Mouse (Mus musculus) bone marrow, adult 2 months (tissue): Measurements from ENCODE around the gene Mia2. TPM values are rescaled to one million over a fixed set of nuclear protein-coding genes. Genes with fewer than 3 reads are reported as not detected.

ENCODE experiments used
- H3K27ac ChIP-seq: fragments of 200-500 bp; 2 replicates; pipeline ENCODE4 v1.5.1; 2012; ENCODE audit warnings: low read depth, mild to moderate bottlenecking, control low read depth, inconsistent platforms, low read length; ENCODE audit not compliant: control insufficient read depth, poor library complexity, insufficient read depth
- H3K4me1 ChIP-seq: fragments of 200-500 bp; 2 replicates; pipeline ENCODE4 v1.6.1; 2011; ENCODE audit warnings: low read length; ENCODE audit not compliant: control insufficient read depth, insufficient read depth
- H3K4me3 ChIP-seq: fragments of 200-500 bp; replicated peaks from 2 replicates; pipeline ENCODE3; 2011; ENCODE audit warnings: mild to moderate bottlenecking, low read depth, low read length, control low read depth; ENCODE audit not compliant: control insufficient read depth
- CTCF ChIP-seq: fragments of 200-500 bp; IDR thresholded peaks from 2 replicates; pipeline ENCODE4 v1.5.1; 2011; ENCODE audit warnings: low read length, control low read depth; ENCODE audit not compliant: control insufficient read depth, insufficient read depth
- POLR2A ChIP-seq: fragments of 200-500 bp; IDR thresholded peaks from 2 replicates; pipeline ENCODE4 v1.6.1; 2011; ENCODE audit warnings: low read depth, mild to moderate bottlenecking, control low read depth, low read length, borderline replicate concordance; ENCODE audit not compliant: control insufficient read depth
- WGBS: fragments of 180-500 bp; shearing (Covaris S2); methylation state at CpG from one replicate; pipeline ENCODE4 v1.1.7; 2018; 5-methylcytosine and 5-hydroxymethylcytosine counted together
- polyA plus RNA-seq: library from polyadenylated mRNA; stranded (reverse); fragments of >200 nt; gene quantifications from 2 replicates; pipeline ENCODE4 v1.2.4, GENCODE M21; 2011; ENCODE audit warnings: low replicate concordance; ENCODE audit not compliant: missing spikeins, insufficient read depth, insufficient read length

The Mia2 gene
- polyA plus RNA-seq, 1 experiment = 44.9 TPM

GRCm38 (mm10) chr12:59117184-59117583 is 21.6 kb downstream of the Mia2 start:
- TF ChIP-seq CTCF = no peak
- whole genome bisulfite sequencing = 70% methylated on average over 3 of the region's 3 CpGs

GRCm38 (mm10) chr12:59125426-59125825 is 29.8 kb downstream of the Mia2 start:
- WGBS = 77% methylated on average over 2 of the region's 2 CpGs
- Histone ChIP-seq H3K4me1 (no peaks in the 10 kb centered on the region), H3K27ac (no peak overlapping the region), H3K4me3 (no peak overlapping the region)
- no peak for TF ChIP-seq POLR2A
- TF ChIP-seq CTCF = no peak

More at GRCm38 (mm10) chr12:59117184-59117583, 21.6 kb downstream of the Mia2 start:
- Histone ChIP-seq H3K27ac (no peak overlapping the region), H3K4me1 (no peaks in the 10 kb centered on the region), H3K4me3 (no peak overlapping the region)

GRCm38 (mm10) chr12:59128501-59128900 is 32.9 kb downstream of the Mia2 start:
- WGBS = 85% methylated on average over 10 of the region's 10 CpGs
- no peak for TF ChIP-seq CTCF
- no peak for TF ChIP-seq POLR2A
- Histone ChIP-seq H3K4me1 (peaks cover 3% of the 10 kb centered on the region; the same call in 1 of the 2 replicates), H3K4me3 (no peak overlapping the region), H3K27ac (no peak overlapping the region)

- TF ChIP-seq POLR2A = no peak
- TF ChIP-seq CTCF = no peak
- H3K4me3 ChIP-seq = no peak overlapping the region
- H3K4me1 ChIP-seq = peaks cover 4% of the 10 kb centered on the region; the same call in 1 of the 2 replicates
- no peak overlapping the region for H3K27ac ChIP-seq
- WGBS = 50% methylated on average over 7 of the region's 7 CpGs
Observed at GRCm38 (mm10) chr12:59129038-59129437, 33.4 kb downstream of the Mia2 start.

GRCm38 (mm10) chr12:59129592-59129991 is 34.0 kb downstream of the Mia2 start:
- H3K27ac ChIP-seq = no peak overlapping the region
- peaks cover 6% of the 10 kb centered on the region; the same call in 1 of the 2 replicates for H3K4me1 ChIP-seq
- WGBS = 14% methylated on average over 6 of the region's 6 CpGs
- TF ChIP-seq POLR2A = no peak
- TF ChIP-seq CTCF = no peak
- no peak overlapping the region for H3K4me3 ChIP-seq

- TF ChIP-seq POLR2A (0 out of 2 replicates have a peak, but pooled peaks have one; percentile 24), CTCF (no peak)
- peaks cover 6% of the 10 kb centered on the region; the same call in 1 of the 2 replicates for H3K4me1 ChIP-seq
- H3K27ac ChIP-seq = peak overlapping the region; percentile 90; the same call in 1 of the 2 replicates
- WGBS = 0% methylated on average over 3 of the region's 3 CpGs
- H3K4me3 ChIP-seq = no peak overlapping the region
Observed at GRCm38 (mm10) chr12:59130249-59130648, 34.6 kb downstream of the Mia2 start.

GRCm38 (mm10) chr12:59130651-59131577 is 35.3 kb downstream of the Mia2 start:
- Histone ChIP-seq H3K4me1 (peaks cover 6% of the 10 kb centered on the region; the same call in 1 of the 2 replicates), H3K4me3 (peak overlapping the region; percentile 89), H3K27ac (peak overlapping the region; percentile 90)
- under 1% methylated on average over 99 of the region's 100 CpGs for WGBS
- TF ChIP-seq CTCF (no peak), POLR2A (peak; percentile 83; the same call in 1 of the 2 replicates)

- no peak for TF ChIP-seq POLR2A
- TF ChIP-seq CTCF = no peak
- under 1% methylated on average over 30 of the region's 30 CpGs for WGBS
- Histone ChIP-seq H3K4me1 (peaks cover 6% of the 10 kb centered on the region; the same call in 1 of the 2 replicates), H3K4me3 (peak overlapping the region; percentile 89), H3K27ac (peak overlapping the region; percentile 90)
Observed at GRCm38 (mm10) chr12:59131578-59131946, 36.0 kb downstream of the Mia2 start.

GRCm38 (mm10) chr12:59132462-59132861 is 36.9 kb downstream of the Mia2 start:
- Histone ChIP-seq H3K4me3 (peak overlapping the region; percentile 26), H3K4me1 (peaks cover 6% of the 10 kb centered on the region; the same call in 1 of the 2 replicates), H3K27ac (no peak overlapping the region)
- no peak for TF ChIP-seq CTCF
- no peak for TF ChIP-seq POLR2A
- WGBS = 23% methylated on average over 3 of the region's 3 CpGs
